Mouse (Mus musculus): ENCODE results near the gene Tbcd. TPM values are rescaled to one million over a fixed set of nuclear protein-coding genes. Genes with fewer than 3 reads are reported as not detected.
"Not testable (repeated sequence)": the region's sequence is repeated elsewhere in the genome, so short reads cannot be mapped to it uniquely, and the experiment has no call there.

Gene Tbcd
- polyA plus RNA-seq, 1 experiment from 2014 or later: 57.1 TPM

DNA sequence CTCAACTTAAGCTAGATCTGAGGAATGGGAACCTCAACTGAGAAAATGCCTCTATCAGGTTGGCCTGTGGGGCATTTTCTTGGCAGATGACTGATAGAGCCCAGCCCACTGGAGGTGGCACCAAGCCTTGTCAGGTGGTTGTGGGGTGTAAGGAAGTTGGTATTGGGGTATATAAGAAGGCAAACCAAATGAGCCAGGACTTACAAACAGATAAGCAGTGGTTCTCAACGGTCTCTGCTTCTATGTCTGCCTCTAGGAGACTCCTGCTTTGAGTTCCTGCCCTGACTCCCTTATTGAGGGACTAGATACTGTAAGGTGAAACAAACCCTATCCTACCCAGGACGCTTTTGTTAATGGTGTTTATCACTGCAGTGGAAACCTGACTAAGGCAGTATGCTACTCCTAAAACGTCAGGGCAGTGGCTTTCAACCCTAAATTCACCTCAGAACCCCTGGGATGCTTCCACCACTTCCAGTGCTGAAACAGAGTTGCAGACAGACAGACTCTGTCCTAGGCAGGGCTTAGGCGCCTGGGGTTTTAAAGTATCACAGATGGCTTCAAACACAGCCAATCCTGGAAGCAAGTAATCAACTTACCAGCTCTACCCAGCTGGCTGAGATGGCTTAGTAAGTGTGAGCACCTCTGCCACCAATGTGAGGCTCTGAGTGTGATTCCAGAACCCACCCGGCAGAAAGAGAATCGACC is 204.2 kb downstream of the Tbcd start:
- DNase-seq (ENCODE audit: extremely low spot score, low spot score): no peak
- H3K36me3 ChIP-seq (replicated peaks): peaks cover 11% of the 10 kb centered on the region
- H3K4me1 ChIP-seq: no peaks in the 10 kb centered on the region
- 84% methylated on average over 6 of the region's 6 CpGs for WGBS
- no peak overlapping the region for H3K4me3 ChIP-seq
- no peaks in the 10 kb centered on the region for H3K9me3 ChIP-seq
- no peak overlapping the region for H3K27ac ChIP-seq
- H3K27me3 ChIP-seq (ENCODE audit: poor library complexity, severe bottlenecking): no peaks in the 10 kb centered on the region

- H3K27me3 ChIP-seq (ENCODE audit: poor library complexity, severe bottlenecking): no peaks in the 10 kb centered on the region
- DNase-seq (ENCODE audit: extremely low spot score, low spot score): no peak
- 64% methylated on average over 1 of the region's 1 CpGs for WGBS
Observed at GRCm38 (mm10) chr11:121658151-121658550, 206.4 kb downstream of the Tbcd start.

GRCm38 (mm10) chr11:121660604-121661003 is 208.9 kb downstream of the Tbcd start:
- H3K27ac ChIP-seq; DNase-seq (ENCODE audit: extremely low spot score, low spot score); H3K4me1 ChIP-seq; H3K4me3 ChIP-seq; H3K27me3 ChIP-seq (ENCODE audit: poor library complexity, severe bottlenecking); H3K9me3 ChIP-seq: not testable (repeated sequence)
- peaks cover 20% of the 10 kb centered on the region for H3K36me3 ChIP-seq (replicated peaks)
- 98% methylated on average over 2 of the region's 2 CpGs for WGBS

More at GRCm38 (mm10) chr11:121658151-121658550, 206.4 kb downstream of the Tbcd start:
- H3K4me1 ChIP-seq: no peaks in the 10 kb centered on the region
- peaks cover 11% of the 10 kb centered on the region for H3K36me3 ChIP-seq (replicated peaks)
- no peak overlapping the region for H3K27ac ChIP-seq
- no peak overlapping the region for H3K4me3 ChIP-seq
- H3K9me3 ChIP-seq: no peaks in the 10 kb centered on the region

DNA sequence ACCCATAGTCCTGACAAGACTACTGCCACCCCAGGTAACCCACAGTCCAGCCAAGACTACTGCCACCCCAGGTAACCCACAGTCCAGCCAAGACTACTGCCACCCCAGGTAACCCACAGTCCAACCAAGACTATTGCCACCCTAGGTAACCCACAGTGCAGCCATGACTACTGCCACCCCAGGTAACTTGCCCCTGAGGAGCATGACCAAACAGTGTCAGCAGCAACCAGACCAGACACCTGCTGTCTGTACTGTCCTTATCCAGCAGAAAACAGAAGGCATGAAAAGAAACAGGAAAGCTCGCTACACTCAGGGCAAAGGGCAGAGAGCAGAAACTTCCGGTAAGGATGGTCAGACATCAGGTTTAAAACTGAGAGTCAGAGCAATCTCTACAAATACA is 209.4 kb downstream of the Tbcd start:
- no peaks in the 10 kb centered on the region for H3K9me3 ChIP-seq
- H3K27ac ChIP-seq: no peak overlapping the region
- 89% methylated on average over 2 of the region's 2 CpGs for WGBS
- no peaks in the 10 kb centered on the region for H3K4me1 ChIP-seq
- peaks cover 20% of the 10 kb centered on the region for H3K36me3 ChIP-seq (replicated peaks)
- H3K27me3 ChIP-seq (ENCODE audit: poor library complexity, severe bottlenecking): no peaks in the 10 kb centered on the region
- no peak overlapping the region for H3K4me3 ChIP-seq
- DNase-seq (ENCODE audit: extremely low spot score, low spot score): no peak

Other genes with a start within 250 kb of the Tbcd start
- gene Hexdc, start 247.5 kb upstream of the Tbcd start, polyA plus RNA-seq (2016; fragmentation: Nextera tagmentation; extraction: Ambion mirVana): 5.3 and 6.6 TPM in 2 replicates
- 23.0 and 25.1 TPM in 2 replicates for gene Ogfod3, start 247.2 kb upstream of the Tbcd start, polyA plus RNA-seq (2016; fragmentation: Nextera tagmentation; extraction: Ambion mirVana)
- gene Cybc1, start 222.6 kb upstream of the Tbcd start, polyA plus RNA-seq (2016; fragmentation: Nextera tagmentation; extraction: Ambion mirVana): 28.2 and 29.9 TPM in 2 replicates
- 48.0 and 50.6 TPM in 2 replicates for gene Narf, start 214.7 kb upstream of the Tbcd start, polyA plus RNA-seq (2016; fragmentation: Nextera tagmentation; extraction: Ambion mirVana)
- 10.4 and 11.9 TPM in 2 replicates for gene Foxk2, start 192.0 kb upstream of the Tbcd start, polyA plus RNA-seq (2016; fragmentation: Nextera tagmentation; extraction: Ambion mirVana)
- gene Wdr45b, start 97.5 kb upstream of the Tbcd start, polyA plus RNA-seq (2016; fragmentation: Nextera tagmentation; extraction: Ambion mirVana): 98.6 and 102 TPM in 2 replicates
- 0.77 and 1.0 TPM in 2 replicates for gene Rab40b, start 63.7 kb upstream of the Tbcd start, polyA plus RNA-seq (2016; fragmentation: Nextera tagmentation; extraction: Ambion mirVana)
- gene Fn3krp, start 30.5 kb upstream of the Tbcd start, polyA plus RNA-seq (2016; fragmentation: Nextera tagmentation; extraction: Ambion mirVana): 7.8 and 8.1 TPM in 2 replicates
- 0.58 and 0.79 TPM in 2 replicates for gene Fn3k, start 17.0 kb upstream of the Tbcd start, polyA plus RNA-seq (2016; fragmentation: Nextera tagmentation; extraction: Ambion mirVana)
- gene Zfp750, start 67.4 kb downstream of the Tbcd start, polyA plus RNA-seq (2016; fragmentation: Nextera tagmentation; extraction: Ambion mirVana): 0.49 and 0.69 TPM in 2 replicates
- 6.6 and 7.7 TPM in 2 replicates for gene B3gntl1, start 221.2 kb downstream of the Tbcd start, polyA plus RNA-seq (2016; fragmentation: Nextera tagmentation; extraction: Ambion mirVana)
- 3.6 and 4.0 TPM in 2 replicates for gene Metrnl, start 249.6 kb downstream of the Tbcd start, polyA plus RNA-seq (2016; fragmentation: Nextera tagmentation; extraction: Ambion mirVana)

All from forebrain, embryonic 10.5 days (tissue).